Mouse (Mus musculus): ENCODE results near the gene U2af2.
A peak's percentile ranks its signal among the peaks of the same experiment; 100 is the strongest.
"Not testable (repeated sequence)": the region's sequence is repeated elsewhere in the genome, so short reads cannot be mapped to it uniquely, and the experiment has no call there.

The U2af2 gene

GRCm38 (mm10) chr7:5073586-5073985 is 11.6 kb downstream of the U2af2 start:
- DNase-seq (ENCODE audit: low spot score in 2 of 2), result no peak

- no peak for DNase-seq (ENCODE audit: low spot score in 2 of 2)
Measured at GRCm38 (mm10) chr7:5074984-5075383, 13.0 kb downstream of the U2af2 start.

- no peak for DNase-seq (ENCODE audit: low spot score in 2 of 2)
Measured at GRCm38 (mm10) chr7:5076931-5077330, 15.0 kb downstream of the U2af2 start.

- not testable (repeated sequence) for DNase-seq (ENCODE audit: low spot score in 2 of 2)
Measured at GRCm38 (mm10) chr7:5079365-5080009, 17.5 kb downstream of the U2af2 start.

- peak; percentile 94 to 97 for DNase-seq (ENCODE audit: low spot score in 2 of 2)
Measured at GRCm38 (mm10) chr7:5080010-5080751, 18.2 kb downstream of the U2af2 start, which contains the start of gene Epn1. Gene Epn1 (plus strand): TSS chr7:5080235.

- no peak for DNase-seq (ENCODE audit: low spot score in 2 of 2)
Measured at GRCm38 (mm10) chr7:5080815-5081214, 18.9 kb downstream of the U2af2 start.

GRCm38 (mm10) chr7:5081241-5081640 is 19.3 kb downstream of the U2af2 start:
- DNase-seq (ENCODE audit: low spot score in 2 of 2), result no peak

- no peak for DNase-seq (ENCODE audit: low spot score in 2 of 2)
Measured at GRCm38 (mm10) chr7:5081939-5082338, 20.0 kb downstream of the U2af2 start.

- DNase-seq (ENCODE audit: low spot score in 2 of 2), result no peak
Measured at GRCm38 (mm10) chr7:5083325-5084105, 21.6 kb downstream of the U2af2 start.

GRCm38 (mm10) chr7:5085512-5085911 is 23.6 kb downstream of the U2af2 start:
- no peak for DNase-seq (ENCODE audit: low spot score in 2 of 2)

- DNase-seq (ENCODE audit: low spot score in 2 of 2), result no peak
Measured at GRCm38 (mm10) chr7:5086921-5087440, 25.0 kb downstream of the U2af2 start.

- DNase-seq (ENCODE audit: low spot score in 2 of 2), result no peak
Measured at GRCm38 (mm10) chr7:5087886-5088285, 25.9 kb downstream of the U2af2 start.

- DNase-seq (ENCODE audit: low spot score in 2 of 2), result no peak
Measured at GRCm38 (mm10) chr7:5089853-5090252, 27.9 kb downstream of the U2af2 start.

GRCm38 (mm10) chr7:5091008-5091728 is 29.2 kb downstream of the U2af2 start:
- DNase-seq (ENCODE audit: low spot score in 2 of 2), result no peak

- no peak for DNase-seq (ENCODE audit: low spot score in 2 of 2)
Measured at GRCm38 (mm10) chr7:5092381-5092780, 30.4 kb downstream of the U2af2 start.

- no peak for DNase-seq (ENCODE audit: low spot score in 2 of 2)
Measured at GRCm38 (mm10) chr7:5092831-5093510, 31.0 kb downstream of the U2af2 start.

- no peak for DNase-seq (ENCODE audit: low spot score in 2 of 2)
Measured at GRCm38 (mm10) chr7:5098769-5099168, 36.8 kb downstream of the U2af2 start.

- no peak for DNase-seq (ENCODE audit: low spot score in 2 of 2)
Measured at GRCm38 (mm10) chr7:5099796-5100195, 37.9 kb downstream of the U2af2 start.

- DNase-seq (ENCODE audit: low spot score in 2 of 2), result no peak
Measured at GRCm38 (mm10) chr7:5101066-5101663, 39.2 kb downstream of the U2af2 start.

GRCm38 (mm10) chr7:5102564-5102963 is 40.6 kb downstream of the U2af2 start:
- DNase-seq (ENCODE audit: low spot score in 2 of 2), result no peak

- DNase-seq (ENCODE audit: low spot score in 2 of 2), result no peak
Measured at GRCm38 (mm10) chr7:5108272-5108671, 46.3 kb downstream of the U2af2 start.
